ENCODE assay signal across 17 mouse cellular contexts in genomic region chr1:91096490-91096889, GRCm38 (mm10). TPM values are rescaled to one million over a fixed set of nuclear protein-coding genes. Genes with fewer than 3 reads are reported as not detected.
DNase-seq lines count a peak whose midpoint lies in the region; ATAC-seq lines count a peak whose summit lies in the region.
"Had no signal": no experiment of that assay in that cellular context is flagged by ENCODE, and none has a peak within 500 bp of the region (broad histone marks: within the 10 kb centered on the region; RNA-seq: fewer than 3 reads in every experiment).

No protein-coding gene starts in this region.

- H3K27ac ChIP-seq in limb, embryonic 10.5 days, result peak overlapping the region; percentile 32
- H3K27ac ChIP-seq: hindbrain, embryonic 13.5 days; lung, embryonic 15.5 days had no signal

- peaks cover 31% of the 10 kb centered on the region for H3K4me1 ChIP-seq in limb, embryonic 10.5 days

- H3K9me3 ChIP-seq in limb, embryonic 10.5 days (replicated peaks), result no peaks in the 10 kb centered on the region
- H3K9me3 ChIP-seq: hindbrain, embryonic 13.5 days; lung, embryonic 15.5 days had no signal

- H3K36me3 ChIP-seq in limb, embryonic 10.5 days, result no peaks in the 10 kb centered on the region

- no peak for ATAC-seq in frontal cortex, adult (ENCODE audit: low TSS enrichment)
- ATAC-seq: Patski had no signal

- WGBS in limb, embryonic 10.5 days, result 77% methylated on average over 5 of the region's 5 CpGs

- peak; percentile 27 to 30 for DNase-seq in lung, postnatal 4 days
- DNase-seq in lung, postnatal 10 days, result no peak
- peak; percentile 67 for DNase-seq in T-cell, adult 2 months (ENCODE audit: low spot score)
- DNase-seq in limb, embryonic 10.5 days (ENCODE audit: low spot score), result no peak
- DNase-seq in thymus, postnatal 0 days (ENCODE audit: low spot score), result peak; percentile 77
- no peak for DNase-seq in adrenal gland, postnatal 4 days (ENCODE audit: low spot score in 2 of 2)
- DNase-seq in right cerebral cortex, adult 18-20 months, result no peak
- DNase-seq: adrenal gland, postnatal 36 days; cerebellum, adult 9-11 months; gastrocnemius, postnatal 10 days; kidney, postnatal 36 days had no signal

- no peak overlapping the region for H3K4me3 ChIP-seq in limb, embryonic 10.5 days
- H3K4me3 ChIP-seq: erythroblast, embryonic 14.5 days; hindbrain, embryonic 13.5 days; lung, embryonic 15.5 days had no signal

- H3K27me3 ChIP-seq in limb, embryonic 10.5 days (ENCODE audit: low read depth, poor library complexity, severe bottlenecking), result no peaks in the 10 kb centered on the region
- H3K27me3 ChIP-seq: hindbrain, embryonic 13.5 days; lung, embryonic 15.5 days; Patski had no signal

RNA-seq across cellular contexts. Expression of gene Rbm44, which starts 48.4 kb away (rescaled TPM):
- polyA plus RNA-seq in limb, embryonic 10.5 days (2016; fragmentation: Nextera tagmentation; extraction: Ambion mirVana), result 0.53 and 0.68 TPM in 2 replicates
- 1.4 and 2.1 TPM in 2 replicates for polyA plus RNA-seq in thymus, postnatal 0 days (2015; fragmentation: Nextera tagmentation; extraction: Ambion mirVana)
- 1 to 10 TPM in 1 of 2 experiments, under 1 TPM in 1; 0.11 to 1.1 TPM for total RNA-seq in adrenal gland, postnatal 4 days (2021)
- total RNA-seq: adrenal gland, postnatal 36 days; left cerebral cortex, postnatal 36 days had no signal
- polyA plus RNA-seq: erythroblast, embryonic 14.5 days had no signal

Comparison
In these comparisons a context has a peak if more than half of its experiments do, and no peak if none do; other contexts are left out.
1. DNase-seq: peak in lung, postnatal 4 days (2 of 2), T-cell, adult 2 months (single experiment) and thymus, postnatal 0 days (single experiment); none in lung, postnatal 10 days (single experiment), limb, embryonic 10.5 days (single experiment), adrenal gland, postnatal 4 days (0 of 2) and right cerebral cortex, adult 18-20 months (single experiment).